Mouse (Mus musculus): Measurements from ENCODE around the gene Adarb1. TPM values are rescaled to one million over a fixed set of nuclear protein-coding genes. Genes with fewer than 3 reads are reported as not detected.

Gene Adarb1
- total RNA-seq, 2 experiments from 2014 or later: 7.1 to 9.3 TPM

DNA sequence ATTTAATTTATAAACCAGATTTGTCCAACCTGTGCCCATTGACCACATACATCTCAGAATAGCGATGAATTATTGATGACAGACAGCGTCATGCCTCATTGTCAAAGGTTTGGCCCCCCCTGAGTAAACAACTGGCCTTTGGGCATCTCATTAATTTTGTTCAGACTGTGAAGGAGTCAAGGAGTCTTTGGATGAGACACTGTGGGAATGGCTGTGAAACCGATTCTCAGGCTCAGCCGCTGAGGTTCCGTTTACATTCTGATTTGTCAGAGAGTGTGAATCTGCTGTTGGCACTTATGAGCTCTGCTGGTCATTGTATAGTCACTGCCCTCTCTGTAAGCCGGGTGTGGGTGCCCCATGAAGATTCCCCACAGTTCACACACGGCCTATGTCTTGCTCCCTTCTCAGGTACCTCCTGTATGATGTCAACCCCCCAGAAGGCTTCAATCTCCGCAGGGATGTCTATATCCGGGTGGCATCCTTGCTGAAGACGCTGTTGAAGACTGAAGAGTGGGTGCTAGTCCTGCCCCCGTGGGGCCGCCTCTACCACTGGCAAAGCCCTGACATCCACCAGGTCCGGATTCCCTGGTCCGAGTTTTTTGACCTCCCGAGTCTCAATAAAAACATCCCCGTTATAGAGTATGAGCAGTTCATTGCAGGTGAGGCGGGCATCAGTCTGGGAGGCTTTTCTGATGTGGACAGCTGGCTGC is 157.7 kb downstream of the Adarb1 start:
- DNase-seq: no peak

- peak; percentile 93 for DNase-seq
Observed at GRCm38 (mm10) chr10:77258704-77259621, 159.1 kb downstream of the Adarb1 start, which contains the start of gene Pofut2. Gene Pofut2, plus strand, starts transcription at chr10:77259218.

GRCm38 (mm10) chr10:77258041-77258590 is 160.0 kb downstream of the Adarb1 start:
- no peak for DNase-seq

DNA sequence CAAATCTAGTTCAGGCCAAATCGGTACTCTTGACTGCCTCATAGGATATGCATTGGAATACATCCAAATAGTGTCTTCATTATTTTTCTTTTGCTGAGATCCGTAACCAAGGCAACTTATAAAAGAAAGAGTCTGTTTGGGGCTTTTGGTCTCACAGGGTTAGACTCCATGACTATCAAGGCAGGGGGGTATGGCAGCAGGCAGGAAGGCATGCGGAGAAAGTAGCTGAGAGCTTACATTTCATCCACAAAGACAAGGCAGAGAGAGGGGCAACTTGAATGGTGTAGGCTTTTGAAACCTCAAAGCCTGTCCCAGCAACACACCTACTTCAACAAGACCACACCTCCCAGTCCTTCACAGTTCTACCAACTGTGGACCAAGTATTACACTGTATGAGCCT is 162.4 kb downstream of the Adarb1 start:
- DNase-seq: no peak

- no peak for DNase-seq
Observed at GRCm38 (mm10) chr10:77255231-77255630, 162.8 kb downstream of the Adarb1 start.

GRCm38 (mm10) chr10:77252790-77253189 is 165.3 kb downstream of the Adarb1 start:
- DNase-seq: peak; percentile 50

DNA sequence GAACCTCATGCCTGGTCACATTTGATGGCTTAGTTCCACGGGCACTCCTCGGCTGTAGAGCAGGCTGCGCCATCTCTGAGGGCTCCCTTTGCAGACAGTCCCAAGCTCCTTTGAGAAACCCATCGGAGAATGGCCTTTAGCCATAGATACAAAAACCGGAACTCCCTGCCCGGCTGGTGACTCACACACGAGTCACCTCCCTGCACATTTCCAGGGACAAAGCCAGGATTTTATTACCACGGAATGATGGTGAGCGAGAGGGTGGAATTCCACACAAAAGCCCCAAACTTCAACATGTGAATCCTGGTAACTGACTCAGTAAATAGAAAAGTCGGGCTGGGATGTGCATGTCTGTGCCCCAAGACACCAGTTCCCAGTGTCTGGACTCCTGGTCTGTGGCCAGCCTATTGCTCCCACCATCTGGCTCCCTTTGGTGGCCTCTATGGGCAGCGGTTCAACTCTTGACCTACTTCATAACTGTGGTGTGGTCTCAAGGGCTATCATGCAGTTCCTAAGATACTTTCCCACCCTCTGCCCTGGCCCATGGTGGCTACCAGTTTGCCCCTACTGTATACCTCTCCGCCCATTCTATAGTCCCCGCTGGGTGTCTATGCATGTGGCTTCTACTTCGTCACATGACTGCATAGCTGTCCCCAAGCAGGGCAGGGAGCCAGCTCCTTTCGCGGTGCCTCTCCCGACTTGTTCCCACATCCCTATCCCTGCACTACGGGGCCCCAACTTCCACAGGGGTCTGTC is 166.1 kb downstream of the Adarb1 start:
- DNase-seq: peak; percentile 51

- peak; percentile 31 for DNase-seq
Observed at GRCm38 (mm10) chr10:77251223-77251783, 166.8 kb downstream of the Adarb1 start.

DNA sequence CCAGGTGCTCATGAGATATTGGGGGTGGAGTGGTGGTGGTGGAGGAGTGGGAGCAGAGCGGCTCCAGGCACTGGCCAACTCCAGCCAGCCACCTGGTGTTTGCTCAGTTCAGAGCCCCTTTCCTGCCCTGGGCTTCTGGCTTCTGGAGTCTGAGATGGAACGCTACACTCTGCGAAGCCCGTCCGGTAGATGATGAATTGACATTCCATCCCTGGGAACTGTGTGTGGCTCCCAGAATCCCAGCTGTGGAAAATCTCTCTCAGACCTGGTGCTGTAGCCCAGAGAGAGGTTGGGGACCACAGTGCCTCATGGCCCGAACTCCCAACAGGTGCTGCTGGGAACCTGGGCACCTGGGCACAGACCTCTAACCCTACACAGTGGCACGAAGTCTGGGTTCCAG is 170.4 kb downstream of the Adarb1 start:
- DNase-seq: no peak

- no peak for DNase-seq
Observed at GRCm38 (mm10) chr10:77247048-77247447, 171.0 kb downstream of the Adarb1 start.

DNA sequence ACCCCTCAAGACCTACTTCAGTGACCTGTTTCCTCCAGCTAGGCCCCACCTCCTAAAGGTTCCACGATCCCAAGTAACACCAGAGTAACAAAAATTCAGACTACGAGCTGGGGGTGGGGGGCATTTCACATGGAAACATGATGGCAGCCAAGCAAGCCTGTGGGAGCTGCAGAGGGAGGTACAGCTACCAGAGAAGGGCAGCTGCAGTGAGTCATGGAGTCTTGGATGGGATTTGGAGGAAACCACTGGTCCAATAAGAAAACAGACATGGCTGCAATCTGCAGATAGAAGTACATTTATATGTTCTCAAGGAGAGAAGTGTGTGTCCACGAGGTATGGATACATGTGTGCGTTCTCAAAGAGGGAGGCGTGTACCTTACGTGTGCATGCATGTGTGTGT is 173.3 kb downstream of the Adarb1 start:
- no peak for DNase-seq

DNA sequence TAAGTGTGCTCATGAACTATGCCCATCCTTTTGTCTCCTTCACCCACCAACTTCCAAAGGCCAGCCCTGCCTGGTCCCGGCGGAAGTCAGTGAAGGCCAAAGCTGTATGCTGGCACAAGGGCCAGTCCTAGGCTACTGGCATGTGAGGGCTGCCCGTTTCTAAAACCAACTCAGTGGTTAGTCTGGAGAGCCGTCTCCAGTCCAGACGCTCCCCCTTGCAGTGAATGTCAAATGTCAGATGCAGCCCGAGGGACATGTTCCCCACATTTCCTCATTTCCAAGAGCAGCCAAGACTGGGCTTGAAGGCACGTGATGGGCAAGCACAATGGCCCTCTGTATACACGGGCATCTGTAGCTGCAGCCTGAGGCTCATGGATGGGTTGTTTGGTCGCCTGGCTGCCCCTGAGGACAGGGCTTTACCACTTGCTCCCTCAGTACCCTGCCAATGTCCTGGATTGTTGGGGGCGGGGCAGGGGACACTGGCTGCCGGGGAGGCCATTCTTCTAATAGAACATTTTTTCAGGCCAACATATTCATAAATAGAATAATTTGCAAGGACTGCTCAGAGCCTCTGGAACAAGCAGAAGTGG is 174.4 kb downstream of the Adarb1 start:
- DNase-seq: no peak

DNA sequence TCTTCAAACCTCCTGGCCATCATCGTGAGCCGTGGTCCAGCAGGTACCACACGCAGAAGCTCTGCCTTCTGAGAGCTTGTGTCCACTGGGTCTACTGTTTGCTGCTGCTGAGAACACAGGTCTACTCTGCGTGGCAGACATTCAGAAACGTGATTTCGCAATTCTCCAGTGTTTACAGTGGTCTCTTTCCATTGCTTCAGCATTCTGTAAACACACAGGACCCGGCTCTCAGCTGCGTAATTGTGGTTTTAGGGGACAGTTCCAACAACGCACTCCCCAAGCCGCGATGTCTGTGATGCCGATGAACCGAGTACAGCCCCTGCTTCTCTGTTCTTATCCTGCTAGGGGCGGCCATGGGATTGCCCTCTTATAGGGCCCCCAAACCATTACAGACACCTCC is 175.2 kb downstream of the Adarb1 start:
- no peak for DNase-seq

DNA sequence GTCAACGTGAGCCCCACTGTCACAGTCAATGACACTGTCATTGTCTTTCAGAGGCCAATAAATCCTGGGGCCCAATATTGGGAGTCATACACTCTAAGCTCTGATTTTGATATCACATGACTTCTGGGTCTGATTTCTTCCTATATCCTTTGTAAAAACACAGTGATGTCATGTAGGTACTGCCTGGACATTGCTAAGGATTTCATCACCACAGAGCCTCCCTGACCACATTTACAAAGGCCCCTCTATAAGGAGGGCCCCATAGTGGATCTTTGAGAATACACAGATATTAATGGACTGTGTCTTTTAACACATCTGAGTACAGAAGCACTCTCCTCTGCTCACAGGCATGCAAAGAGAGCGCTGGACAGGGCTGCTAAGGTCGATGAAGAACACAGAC is 175.7 kb downstream of the Adarb1 start:
- DNase-seq: no peak

DNA sequence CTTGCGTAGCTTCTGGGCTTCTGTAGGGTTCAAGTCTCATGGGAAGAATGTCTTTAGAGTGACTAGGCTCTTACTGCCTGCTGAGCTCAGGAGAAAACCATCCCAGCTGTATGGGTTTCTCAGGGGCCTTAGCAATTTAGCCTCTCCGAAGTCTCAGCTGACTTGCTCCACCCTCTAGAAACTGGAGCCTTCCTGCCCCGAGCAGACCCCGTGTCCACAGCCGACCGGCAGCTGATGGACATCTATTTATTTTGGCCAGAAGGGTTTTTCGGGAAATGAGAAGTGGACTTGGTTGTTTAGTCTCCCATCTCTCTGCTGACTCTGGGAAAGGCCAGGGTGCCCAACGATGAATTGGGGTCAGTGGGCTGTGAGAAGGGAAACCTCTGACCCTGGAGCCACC is 177.3 kb downstream of the Adarb1 start:
- DNase-seq: no peak

Other genes with a start within 250 kb of the Adarb1 start
- gene Pofut2, start 159.1 kb downstream of the Adarb1 start, total RNA-seq (2021): 10 to 100 TPM; 24.2 TPM
- gene Fam207a, start 97.5 kb upstream of the Adarb1 start, total RNA-seq (2021): 1 to 10 TPM; 6.2 to 6.7 TPM
- 1 to 10 TPM; 1.3 to 1.8 TPM for gene Itgb2, start 112.0 kb upstream of the Adarb1 start, total RNA-seq (2021)
- 10 to 100 TPM; 26.1 to 29.1 TPM for gene Pttg1ip, start 163.4 kb upstream of the Adarb1 start, total RNA-seq (2021)
- gene Sumo3, start 187.8 kb upstream of the Adarb1 start, total RNA-seq (2021): 10 to 100 TPM; 32.8 to 36.7 TPM
- 1 to 10 TPM; 6.5 to 7.4 TPM for gene Gm49325, start 187.9 kb upstream of the Adarb1 start, total RNA-seq (2021)
- 10 to 100 TPM; 81.7 to 84.9 TPM for gene Ube2g2, start 204.0 kb upstream of the Adarb1 start, total RNA-seq (2021)